Mouse (Mus musculus) bone marrow, adult 2 months (tissue): ENCODE measurements around the gene Gm28308. TPM values are rescaled to one million over a fixed set of nuclear protein-coding genes. Genes with fewer than 3 reads are reported as not detected.

Experiments
- H3K27ac ChIP-seq: fragments of 200-500 bp; 2 replicates; pipeline ENCODE4 v1.5.1; 2012; ENCODE audit warnings: low read depth, mild to moderate bottlenecking, control low read depth, inconsistent platforms, low read length; ENCODE audit not compliant: control insufficient read depth, poor library complexity, insufficient read depth
- H3K4me1 ChIP-seq: fragments of 200-500 bp; 2 replicates; pipeline ENCODE4 v1.6.1; 2011; ENCODE audit warnings: low read length; ENCODE audit not compliant: control insufficient read depth, insufficient read depth
- H3K4me3 ChIP-seq: fragments of 200-500 bp; replicated peaks from 2 replicates; pipeline ENCODE3; 2011; ENCODE audit warnings: mild to moderate bottlenecking, low read depth, low read length, control low read depth; ENCODE audit not compliant: control insufficient read depth
- CTCF ChIP-seq: fragments of 200-500 bp; IDR thresholded peaks from 2 replicates; pipeline ENCODE4 v1.5.1; 2011; ENCODE audit warnings: low read length, control low read depth; ENCODE audit not compliant: control insufficient read depth, insufficient read depth
- POLR2A ChIP-seq: fragments of 200-500 bp; IDR thresholded peaks from 2 replicates; pipeline ENCODE4 v1.6.1; 2011; ENCODE audit warnings: low read depth, mild to moderate bottlenecking, control low read depth, low read length, borderline replicate concordance; ENCODE audit not compliant: control insufficient read depth
- WGBS: fragments of 180-500 bp; shearing (Covaris S2); methylation state at CpG from one replicate; pipeline ENCODE4 v1.1.7; 2018; 5-methylcytosine and 5-hydroxymethylcytosine counted together
- polyA plus RNA-seq: library from polyadenylated mRNA; stranded (reverse); fragments of >200 nt; gene quantifications from 2 replicates; pipeline ENCODE4 v1.2.4, GENCODE M21; 2011; ENCODE audit warnings: low replicate concordance; ENCODE audit not compliant: missing spikeins, insufficient read depth, insufficient read length

Gm28308 gene
- polyA plus RNA-seq, 1 experiment = not detected

DNA sequence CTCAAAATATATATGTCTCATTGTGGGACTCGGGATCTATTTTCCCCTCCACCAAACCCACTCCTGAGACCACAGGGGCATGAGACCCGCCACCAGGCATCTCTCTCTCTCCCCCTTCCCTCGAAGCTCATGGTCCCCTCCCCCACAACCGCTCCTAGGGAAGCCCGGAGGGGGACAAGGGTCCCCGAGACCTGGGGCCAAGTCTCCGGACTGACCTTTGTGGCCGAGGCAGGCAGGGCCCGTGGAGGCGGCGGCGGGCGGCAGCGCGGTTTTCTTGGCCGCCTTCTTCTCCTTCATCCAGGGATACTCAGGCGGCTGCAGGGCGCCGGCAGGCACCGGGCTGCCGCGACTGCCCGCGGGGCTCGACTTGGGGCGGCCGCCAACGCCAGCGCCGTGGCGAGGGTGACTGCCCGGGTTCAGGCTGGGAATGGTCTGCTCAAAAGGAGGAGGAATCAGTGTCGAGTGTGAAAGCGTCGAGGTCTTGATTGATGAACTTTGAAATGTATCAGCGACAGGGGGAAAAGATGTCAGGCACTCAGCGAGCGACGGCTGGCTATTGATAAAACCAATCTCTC lies 49.0 kb downstream of the Gm28308 start:
- Histone ChIP-seq H3K4me1 (no peaks in the 10 kb centered on the region), H3K4me3 (no peak overlapping the region), H3K27ac (no peak overlapping the region)
- TF ChIP-seq CTCF (no peak), POLR2A (no peak)
- 13% methylated on average over 39 of the region's 39 CpGs for WGBS

DNA sequence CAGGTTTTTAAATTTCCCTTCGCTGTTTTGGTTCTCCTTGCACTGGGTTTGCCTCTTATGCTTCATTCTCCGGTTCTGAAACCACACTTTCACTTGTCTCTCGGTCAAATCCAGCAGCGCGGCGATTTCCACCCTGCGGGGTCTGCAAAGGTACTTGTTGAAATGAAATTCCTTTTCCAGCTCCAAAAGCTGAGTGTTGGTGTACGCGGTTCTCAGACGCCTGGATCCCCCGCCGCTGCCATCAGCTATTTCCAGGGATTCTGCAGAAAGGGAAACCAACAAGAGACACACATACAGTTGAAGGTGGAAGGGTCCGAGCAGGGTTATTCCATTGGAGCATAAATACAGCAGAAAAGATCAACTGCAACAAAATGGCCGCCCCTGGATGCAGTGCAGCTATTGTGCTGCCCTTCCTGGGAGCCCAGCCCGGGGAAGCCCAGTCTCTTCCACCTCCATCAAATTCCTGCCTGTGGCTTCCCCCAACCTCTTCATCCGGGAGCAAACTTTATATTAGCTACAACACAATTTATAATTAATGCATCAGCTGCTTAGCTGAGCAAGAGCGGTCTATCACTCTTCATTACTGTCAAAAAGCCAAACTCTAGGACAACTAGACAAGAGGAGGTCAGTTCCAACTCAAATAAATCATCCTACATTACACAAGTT lies 49.6 kb downstream of the Gm28308 start:
- Histone ChIP-seq H3K4me1 (no peaks in the 10 kb centered on the region), H3K27ac (no peak overlapping the region), H3K4me3 (no peak overlapping the region)
- WGBS = 75% methylated on average over 17 of the region's 17 CpGs
- TF ChIP-seq CTCF = no peak
- TF ChIP-seq POLR2A = no peak

DNA sequence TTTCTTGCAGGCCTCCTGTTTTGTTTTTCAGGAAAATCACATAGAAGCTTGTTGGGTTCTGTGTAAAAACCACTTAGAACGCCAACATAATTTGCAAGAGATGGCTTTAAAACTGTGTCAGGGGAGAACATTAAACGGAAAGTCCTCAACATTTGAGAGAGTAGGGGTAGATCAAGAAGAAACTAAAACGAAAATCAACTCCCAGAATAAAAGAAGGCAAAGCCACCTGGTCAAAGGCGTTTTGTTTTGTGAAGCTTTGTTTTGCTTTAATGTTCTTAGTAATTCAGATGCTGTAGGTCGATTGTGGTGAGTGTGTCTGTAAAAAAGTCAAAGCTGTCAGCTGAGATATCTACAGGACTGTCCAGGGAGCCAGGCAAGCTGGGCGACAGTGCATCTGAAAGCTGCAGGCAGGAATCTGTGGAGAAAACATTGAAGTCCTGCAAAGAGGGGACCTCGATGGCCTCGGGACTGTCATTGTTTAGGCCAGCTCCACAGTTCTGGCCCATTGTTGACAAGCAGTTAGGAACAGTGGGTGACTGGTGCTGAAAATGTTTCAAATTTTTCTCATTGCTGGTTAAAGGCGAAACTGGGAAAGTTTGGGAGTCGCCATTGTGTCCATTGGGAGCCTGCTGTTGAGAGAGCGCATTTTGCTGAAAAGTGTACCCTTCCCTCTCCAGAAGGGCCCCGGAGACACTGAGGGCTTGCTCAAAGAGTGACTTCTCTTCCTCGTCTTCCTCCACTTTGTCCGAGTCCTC lies 50.4 kb downstream of the Gm28308 start:
- H3K27ac ChIP-seq = no peak overlapping the region

DNA sequence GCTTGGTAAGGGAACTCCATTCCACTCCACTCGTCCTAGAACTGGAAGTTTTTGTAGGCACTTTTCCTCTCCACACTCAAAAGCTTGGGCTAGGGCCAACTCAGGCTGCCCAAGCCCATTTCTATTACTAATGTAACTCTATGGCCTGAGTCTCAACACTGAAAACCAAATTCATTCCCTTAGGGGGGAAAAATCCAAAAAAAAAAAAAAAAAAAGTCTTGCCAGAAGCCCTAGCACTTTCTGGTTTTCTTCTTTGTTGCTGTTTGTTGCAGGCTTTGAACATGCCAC lies 51.1 kb downstream of the Gm28308 start:
- no peaks in the 10 kb centered on the region for H3K4me1 ChIP-seq
- WGBS = 71% methylated on average over 1 of the region's 1 CpGs
- no peak overlapping the region for H3K4me3 ChIP-seq
- H3K27ac ChIP-seq = no peak overlapping the region
- TF ChIP-seq POLR2A (no peak), CTCF (no peak)

More for the DNA sequence above, 50.4 kb downstream of the Gm28308 start:
- Histone ChIP-seq H3K4me1 (no peaks in the 10 kb centered on the region), H3K4me3 (no peak overlapping the region)
- TF ChIP-seq CTCF (no peak), POLR2A (no peak)
- WGBS = 73% methylated on average over 14 of the region's 14 CpGs

DNA sequence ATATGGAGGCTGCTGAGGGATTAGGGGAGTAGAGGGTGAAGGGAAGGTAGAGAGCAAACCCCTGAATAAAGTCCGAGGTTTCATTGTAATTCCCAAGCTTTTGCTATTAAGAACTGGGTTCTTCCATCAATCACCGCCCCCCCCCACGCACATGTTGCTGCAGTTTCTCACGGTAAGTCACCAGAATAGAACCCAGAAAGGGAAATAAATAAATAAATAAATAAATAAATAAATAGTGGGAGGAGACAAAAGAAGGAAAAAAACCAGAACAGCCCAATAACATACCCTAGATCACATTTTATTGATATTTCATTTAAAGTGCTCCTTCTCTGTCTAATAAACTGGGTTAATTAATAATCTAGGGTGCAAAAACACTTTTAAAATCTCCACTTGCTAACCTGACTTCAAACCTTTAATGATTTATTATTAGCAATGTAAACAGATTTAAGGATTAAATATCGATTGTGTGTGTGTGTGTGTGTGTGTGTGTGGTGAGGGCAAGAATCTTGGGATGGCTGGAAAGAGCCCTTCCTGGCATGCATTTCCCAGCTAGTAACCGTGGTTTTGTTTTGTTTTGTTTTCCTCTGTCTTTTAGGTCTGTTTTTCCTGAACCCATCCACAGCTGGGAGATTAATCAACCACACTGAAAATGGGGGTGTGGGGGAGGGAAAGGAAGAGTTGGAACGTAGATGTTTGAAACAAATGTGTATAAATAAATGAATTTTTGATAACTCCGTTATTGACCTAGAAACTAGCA lies 51.6 kb downstream of the Gm28308 start:
- H3K4me3 ChIP-seq = no peak overlapping the region
- 61% methylated on average over 8 of the region's 8 CpGs for WGBS
- TF ChIP-seq POLR2A = no peak
- no peak for TF ChIP-seq CTCF
- no peak overlapping the region for H3K27ac ChIP-seq
- no peaks in the 10 kb centered on the region for H3K4me1 ChIP-seq

DNA sequence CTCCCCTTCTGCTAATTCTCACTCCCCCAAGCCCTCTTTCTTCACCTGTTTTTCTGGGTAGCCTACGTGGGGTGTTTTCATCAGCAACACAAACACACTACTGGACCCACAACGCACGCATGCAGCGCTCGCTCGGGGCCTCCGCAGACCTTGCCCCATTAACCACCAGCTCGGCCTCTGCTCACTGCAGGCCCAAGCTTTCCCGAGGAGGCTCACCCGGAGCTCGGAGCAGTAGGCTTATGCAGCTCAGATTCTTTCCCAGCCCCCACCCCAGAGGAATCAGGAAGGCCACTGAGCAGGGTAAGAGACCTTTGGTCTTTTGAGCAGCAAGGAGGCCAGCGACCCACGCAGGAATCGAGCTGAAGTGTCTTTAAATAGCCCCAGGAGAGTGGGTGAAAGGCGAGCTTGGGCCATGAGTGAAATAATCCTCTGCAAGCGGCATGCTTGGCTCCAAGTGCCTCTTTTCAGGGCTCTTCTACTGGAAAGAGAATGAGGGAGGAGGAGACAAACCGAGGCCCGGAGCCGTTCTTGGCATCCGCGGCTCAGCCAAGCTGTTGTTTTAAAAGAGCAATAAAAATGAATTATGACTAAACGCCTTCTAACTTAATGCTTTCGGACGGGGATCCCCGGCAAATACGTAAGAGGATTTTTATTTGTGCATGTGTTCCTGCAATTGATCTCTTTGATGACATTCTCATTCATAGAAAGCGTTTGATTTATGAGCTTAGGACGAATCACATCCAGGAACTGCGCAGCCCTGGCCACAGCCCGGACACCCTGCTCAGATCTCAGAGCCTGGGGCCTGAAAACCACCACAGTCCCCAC lies 52.4 kb downstream of the Gm28308 start:
- H3K4me3 ChIP-seq = no peak overlapping the region
- 20% methylated on average over 30 of the region's 30 CpGs for WGBS
- no peak overlapping the region for H3K27ac ChIP-seq
- TF ChIP-seq POLR2A (no peak), CTCF (no peak)
- H3K4me1 ChIP-seq = no peaks in the 10 kb centered on the region

DNA sequence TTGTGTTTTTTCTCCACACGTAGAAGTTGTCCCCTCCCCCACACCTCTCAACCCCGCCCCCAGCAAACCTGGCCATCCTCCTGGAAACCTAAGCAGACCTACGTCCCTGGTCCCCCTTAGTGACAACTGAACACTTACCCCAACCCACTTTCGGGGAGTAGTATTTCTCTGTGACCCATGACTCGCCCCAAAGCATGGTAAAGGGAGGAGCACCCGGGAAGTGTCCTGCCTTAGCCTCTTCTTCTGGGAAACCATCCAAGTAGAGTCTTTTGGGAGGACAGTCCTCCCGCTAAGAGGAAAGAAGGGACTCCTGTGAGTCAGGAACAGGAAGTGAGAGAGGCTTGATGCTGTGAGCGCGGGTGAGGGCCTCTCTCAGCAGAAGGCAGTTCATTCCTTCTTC lies 53.2 kb downstream of the Gm28308 start:
- WGBS = 6% methylated on average over 9 of the region's 9 CpGs
- H3K27ac ChIP-seq = no peak overlapping the region
- H3K4me3 ChIP-seq = no peak overlapping the region
- no peak for TF ChIP-seq POLR2A
- no peaks in the 10 kb centered on the region for H3K4me1 ChIP-seq
